Mouse (Mus musculus): ENCODE data around the gene Gm49391. TPM values are rescaled to one million over a fixed set of nuclear protein-coding genes. Genes with fewer than 3 reads are reported as not detected.

The Gm49391 gene
- polyA plus RNA-seq, 1 experiment from 2014 or later: 0.98 TPM

DNA sequence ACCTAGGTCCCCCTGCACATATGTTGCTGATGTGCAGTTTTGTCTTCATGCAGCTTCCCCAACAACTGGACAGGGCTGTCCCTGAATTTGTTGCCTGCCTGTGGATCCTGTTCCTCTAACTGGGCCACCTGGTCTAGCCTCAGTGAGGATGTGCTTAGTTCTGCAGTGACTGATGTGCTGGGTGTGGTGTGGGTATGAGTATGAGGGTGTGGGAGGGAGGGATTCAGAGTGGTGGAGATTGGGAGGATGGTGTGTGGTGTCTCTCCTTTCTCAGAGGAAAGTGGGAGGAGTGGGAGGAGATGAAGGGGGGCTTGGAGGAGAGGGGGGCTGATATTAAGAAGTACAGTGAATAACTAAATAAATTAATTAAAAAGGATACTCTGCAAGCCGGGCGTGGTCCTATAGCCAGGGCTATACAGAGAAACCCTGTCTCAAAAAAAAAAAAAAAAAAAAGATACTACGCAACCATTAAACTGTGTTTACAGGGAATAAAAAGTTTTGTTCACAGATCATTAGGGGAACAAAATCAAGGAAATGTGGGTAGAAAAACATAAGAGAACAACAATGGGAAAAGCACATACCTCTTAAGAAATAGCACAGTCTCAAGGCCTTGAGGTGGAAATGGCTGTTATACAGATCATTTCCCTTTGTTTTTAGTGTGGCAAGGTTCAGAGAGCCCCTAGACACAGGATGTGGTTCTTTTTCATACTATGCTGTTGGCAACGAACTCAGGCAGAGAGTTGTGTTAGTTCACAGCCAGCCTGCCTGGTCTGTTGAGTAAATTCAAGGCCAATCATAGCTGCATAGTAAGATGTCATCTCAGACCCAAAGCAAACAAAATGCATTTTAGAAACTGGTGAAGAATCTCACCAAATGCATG, 87.9 kb downstream of the Gm49391 start:
- Histone ChIP-seq H3K9me3 (no peaks in the 10 kb centered on the region), H3K36me3 (no peaks in the 10 kb centered on the region), H3K27me3 (ENCODE audit: insufficient read depth, poor library complexity, severe bottlenecking) (no peaks in the 10 kb centered on the region), H3K27ac (no peak overlapping the region), H3K4me3 (no peak overlapping the region), H3K4me1 (no peaks in the 10 kb centered on the region)
- WGBS: 78% methylated on average over 4 of the region's 4 CpGs
- DNase-seq (ENCODE audit: low spot score): no peak

Other genes with a start within 250 kb of the Gm49391 start
- gene BC051665, start 150.2 kb downstream of the Gm49391 start, polyA plus RNA-seq (2016; fragmentation: Nextera tagmentation; extraction: Ambion mirVana): not detected in 2 replicates
- not detected in 2 replicates for gene Ctsll3, start 133.7 kb downstream of the Gm49391 start, polyA plus RNA-seq (2016; fragmentation: Nextera tagmentation; extraction: Ambion mirVana)
- 0.38 TPM in 1 of 2 replicates, not detected in the other for gene 4930486L24Rik, start 72.1 kb downstream of the Gm49391 start, polyA plus RNA-seq (2016; fragmentation: Nextera tagmentation; extraction: Ambion mirVana)
- 0.69 TPM in 1 of 2 replicates, not detected in the other for gene Gm49392, start 39.7 kb downstream of the Gm49391 start, polyA plus RNA-seq (2016; fragmentation: Nextera tagmentation; extraction: Ambion mirVana)
- gene Ctla2b, start 39.1 kb downstream of the Gm49391 start, polyA plus RNA-seq (2016; fragmentation: Nextera tagmentation; extraction: Ambion mirVana): 3.6 and 5.7 TPM in 2 replicates
- not detected in 2 replicates for gene Tpbpb, start 31.7 kb downstream of the Gm49391 start, polyA plus RNA-seq (2016; fragmentation: Nextera tagmentation; extraction: Ambion mirVana)
- gene Gm49393, start 981 bp downstream of the Gm49391 start, polyA plus RNA-seq (2016; fragmentation: Nextera tagmentation; extraction: Ambion mirVana): not detected in 2 replicates
- 32.2 and 48.4 TPM in 2 replicates for gene Ctla2a, start 54 bp upstream of the Gm49391 start, polyA plus RNA-seq (2016; fragmentation: Nextera tagmentation; extraction: Ambion mirVana)
- gene Tpbpa, start 5.4 kb upstream of the Gm49391 start, polyA plus RNA-seq (2016; fragmentation: Nextera tagmentation; extraction: Ambion mirVana): not detected in 2 replicates
- gene Ctsj, start 69.4 kb upstream of the Gm49391 start, polyA plus RNA-seq (2016; fragmentation: Nextera tagmentation; extraction: Ambion mirVana): 0.25 TPM in 1 of 2 replicates, not detected in the other
- not detected in 2 replicates for gene Ctsq, start 104.1 kb upstream of the Gm49391 start, polyA plus RNA-seq (2016; fragmentation: Nextera tagmentation; extraction: Ambion mirVana)
- not detected in 2 replicates for gene Ctsr, start 227.7 kb upstream of the Gm49391 start, polyA plus RNA-seq (2016; fragmentation: Nextera tagmentation; extraction: Ambion mirVana)

Measured in heart, embryonic 10.5 days (tissue).